Mouse (Mus musculus): ENCODE data around the gene C3ar1. TPM values are rescaled to one million over a fixed set of nuclear protein-coding genes. Genes with fewer than 3 reads are reported as not detected.

The C3ar1 gene
- 0.22 TPM in 1 of 2 replicates, not detected in the other for total RNA-seq (2012; rRNA removed)

DNA sequence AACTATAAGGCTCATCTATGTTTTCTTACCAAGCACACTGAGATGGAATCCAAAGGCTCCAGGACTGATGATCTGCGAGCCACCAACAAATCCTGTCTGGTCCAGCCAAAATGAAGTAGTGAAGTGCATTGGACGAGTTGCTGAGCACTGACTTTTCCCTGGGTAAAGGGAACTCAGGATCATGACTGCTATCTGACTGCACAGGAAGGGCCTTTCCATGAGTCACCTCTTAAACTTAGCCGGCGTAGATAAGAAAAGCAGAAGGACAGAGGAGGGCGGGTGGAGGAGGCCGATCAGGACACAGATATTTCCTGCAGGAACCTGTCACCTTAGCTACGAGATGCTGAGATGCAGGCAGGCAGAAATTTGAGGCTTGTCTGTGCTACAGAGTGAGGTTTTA is at the start of gene C3ar1:
Gene C3ar1, minus strand, starts transcription at position 207 of the 400 bp plus-strand sequence.
- Histone ChIP-seq H3K9me3 (ENCODE audit: control insufficient read depth, insufficient read depth, low read depth, low read length) (no peaks in the 10 kb centered on the region), H3K9ac (ENCODE audit: insufficient read depth, low read depth, low read length, poor library complexity, severe bottlenecking) (no peak within 1 kb of the TSS), H3K36me3 (ENCODE audit: control insufficient read depth, insufficient read depth, low read length, poor library complexity, severe bottlenecking) (no peaks in the 10 kb centered on the region), H3K4me1 (ENCODE audit: control insufficient read depth in 2 of 2, insufficient read depth in 2 of 2, low read length in 2 of 2, poor library complexity in 1 of 2) (no peaks in the 10 kb centered on the region), H3K27ac (ENCODE audit: insufficient read depth, low read depth, low read length, poor library complexity, severe bottlenecking) (no peak within 1 kb of the TSS), H3K4me3 (ENCODE audit: insufficient read depth in 1 of 2, low read depth in 1 of 2, low read length in 2 of 2, poor library complexity in 1 of 2, severe bottlenecking in 1 of 2) (no peak within 1 kb of the TSS)
- no peak for TF ChIP-seq MAFK (IDR thresholded peaks at IDR 0.05; ENCODE audit: insufficient read depth, low read depth, low read length)
- no peak for TF ChIP-seq ZNF384 (IDR thresholded peaks at IDR 0.05; ENCODE audit: low read depth, low read length)
- TF ChIP-seq ZC3H11A (IDR thresholded peaks at IDR 0.05; ENCODE audit: borderline replicate concordance, low read depth, low read length): no peak
- TF ChIP-seq CHD2 (IDR thresholded peaks at IDR 0.05; ENCODE audit: low read depth, low read length): no peak
- TF ChIP-seq HCFC1 (IDR thresholded peaks at IDR 0.05; ENCODE audit: borderline replicate concordance, insufficient read depth, low read length): no peak
- no peak for DNase-seq (ENCODE audit: low read depth, low spot score)
- in situ Hi-C loops (cut with MboI; ENCODE audit: low sequenced_read_pairs in 2 of 2, unreplicated experiment in 2 of 2): no loop called here

DNA sequence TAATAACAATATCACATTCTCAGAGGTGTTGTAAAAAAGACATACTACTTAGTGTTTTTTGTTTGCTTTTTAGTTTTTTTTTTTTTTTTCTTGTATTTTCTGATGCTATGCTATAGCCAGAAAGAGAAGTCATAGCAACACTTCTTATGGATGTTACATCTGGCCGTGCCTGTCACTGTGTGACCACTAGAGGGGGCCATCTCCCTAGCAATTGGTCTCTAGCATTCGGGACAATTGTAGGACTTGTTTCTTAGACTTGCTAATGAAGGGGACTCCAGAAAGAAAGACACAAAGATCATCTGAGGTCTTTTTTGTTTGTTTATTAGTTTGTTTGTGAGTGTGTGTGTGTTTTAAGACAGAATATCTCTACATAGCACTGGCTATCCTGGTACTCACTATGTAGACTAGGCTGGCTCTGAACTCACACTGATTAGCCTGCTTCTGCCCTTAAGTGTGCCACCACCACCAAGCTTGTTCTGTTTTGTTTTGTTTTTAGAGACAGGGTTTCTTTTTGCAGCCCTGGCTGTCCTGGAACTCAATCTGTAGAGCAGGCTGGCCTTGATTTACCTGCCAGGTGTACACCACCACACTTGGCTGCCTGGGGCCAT is 36.6 kb upstream of the C3ar1 start:
- Histone ChIP-seq H3K9ac (ENCODE audit: insufficient read depth, low read depth, low read length, poor library complexity, severe bottlenecking) (no peak overlapping the region), H3K4me1 (ENCODE audit: control insufficient read depth in 2 of 2, insufficient read depth in 2 of 2, low read length in 2 of 2, poor library complexity in 1 of 2) (peaks cover 0 to 2% of the 10 kb centered on the region in 2 experiments; a peak in 1 of 4 replicates), H3K4me3 (ENCODE audit: insufficient read depth in 1 of 2, low read depth in 1 of 2, low read length in 2 of 2, poor library complexity in 1 of 2, severe bottlenecking in 1 of 2) (no peak overlapping the region), H3K9me3 (ENCODE audit: control insufficient read depth, insufficient read depth, low read depth, low read length) (no peaks in the 10 kb centered on the region), H3K36me3 (ENCODE audit: control insufficient read depth, insufficient read depth, low read length, poor library complexity, severe bottlenecking) (peaks cover 8% of the 10 kb centered on the region), H3K27ac (ENCODE audit: insufficient read depth, low read depth, low read length, poor library complexity, severe bottlenecking) (no peak overlapping the region)
- in situ Hi-C loops (cut with MboI; ENCODE audit: low sequenced_read_pairs in 2 of 2, unreplicated experiment in 2 of 2): no loop called here
- TF ChIP-seq HCFC1 (IDR thresholded peaks at IDR 0.05; ENCODE audit: borderline replicate concordance, insufficient read depth, low read length) (no peak), MAFK (IDR thresholded peaks at IDR 0.05; ENCODE audit: insufficient read depth, low read depth, low read length) (no peak), ZNF384 (IDR thresholded peaks at IDR 0.05; ENCODE audit: low read depth, low read length) (no peak), ZC3H11A (IDR thresholded peaks at IDR 0.05; ENCODE audit: borderline replicate concordance, low read depth, low read length) (peak; percentile 96)
- DNase-seq (ENCODE audit: low read depth, low spot score): peak; percentile 82

DNA sequence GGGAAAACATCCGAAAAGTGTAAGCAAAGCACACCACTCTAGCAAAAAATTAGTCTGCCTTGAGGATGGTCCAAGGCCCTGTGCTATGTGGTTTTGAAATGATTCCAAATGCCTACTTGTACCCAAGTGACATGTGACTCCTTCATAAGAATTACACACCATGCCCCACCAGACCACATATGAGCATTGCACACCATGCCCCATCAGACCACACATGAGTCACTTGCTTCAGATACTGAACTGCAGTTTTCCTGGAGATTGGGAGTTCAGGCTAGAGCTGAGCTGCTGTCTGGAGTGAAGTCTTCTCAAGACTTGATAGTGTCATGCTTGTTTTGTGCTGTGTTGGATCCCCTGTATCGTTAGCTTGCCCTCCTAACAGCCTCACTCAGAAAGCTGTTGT is 33.6 kb upstream of the C3ar1 start:
- in situ Hi-C loops (cut with MboI; ENCODE audit: low sequenced_read_pairs in 2 of 2, unreplicated experiment in 2 of 2): no loop called here
- TF ChIP-seq ZC3H11A (IDR thresholded peaks at IDR 0.05; ENCODE audit: borderline replicate concordance, low read depth, low read length) (no peak), CHD2 (IDR thresholded peaks at IDR 0.05; ENCODE audit: low read depth, low read length) (no peak)
- no peak overlapping the region for H3K9ac ChIP-seq (ENCODE audit: insufficient read depth, low read depth, low read length, poor library complexity, severe bottlenecking)
- no peak overlapping the region for H3K4me3 ChIP-seq (ENCODE audit: insufficient read depth in 1 of 2, low read depth in 1 of 2, low read length in 2 of 2, poor library complexity in 1 of 2, severe bottlenecking in 1 of 2)
- no peak overlapping the region for H3K27ac ChIP-seq (ENCODE audit: insufficient read depth, low read depth, low read length, poor library complexity, severe bottlenecking)
- H3K4me1 ChIP-seq (ENCODE audit: control insufficient read depth in 2 of 2, insufficient read depth in 2 of 2, low read length in 2 of 2, poor library complexity in 1 of 2): peaks cover 0 to 2% of the 10 kb centered on the region in 2 experiments; a peak in 1 of 4 replicates
- no peaks in the 10 kb centered on the region for H3K9me3 ChIP-seq (ENCODE audit: control insufficient read depth, insufficient read depth, low read depth, low read length)
- no peak for DNase-seq (ENCODE audit: low read depth, low spot score)
- peaks cover 17% of the 10 kb centered on the region for H3K36me3 ChIP-seq (ENCODE audit: control insufficient read depth, insufficient read depth, low read length, poor library complexity, severe bottlenecking)

DNA sequence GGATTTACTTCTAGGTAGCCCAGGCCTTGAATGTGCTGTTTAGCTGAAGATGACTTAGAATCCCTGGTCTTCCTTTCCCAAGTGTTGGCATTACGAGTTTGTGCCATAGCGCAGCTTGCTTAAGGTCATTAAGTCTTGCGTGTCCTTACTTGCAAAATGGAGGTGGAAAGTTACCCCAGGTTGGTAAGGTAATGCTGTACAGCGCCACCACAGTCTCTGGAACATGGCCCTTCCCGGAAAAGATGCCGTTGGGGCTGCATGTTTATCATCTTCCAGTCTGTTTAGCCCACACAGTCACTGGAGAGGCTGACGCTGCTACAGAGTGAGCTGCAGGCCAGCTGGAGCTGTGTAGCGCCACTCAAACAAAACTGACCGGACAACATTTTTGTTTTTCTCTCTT is 27.6 kb upstream of the C3ar1 start:
- H3K9me3 ChIP-seq (ENCODE audit: control insufficient read depth, insufficient read depth, low read depth, low read length): no peaks in the 10 kb centered on the region
- in situ Hi-C loops (cut with MboI; ENCODE audit: low sequenced_read_pairs in 2 of 2, unreplicated experiment in 2 of 2): no loop called here

More for the DNA sequence above, 27.6 kb upstream of the C3ar1 start:
- H3K36me3 ChIP-seq (ENCODE audit: control insufficient read depth, insufficient read depth, low read length, poor library complexity, severe bottlenecking): peaks cover 54% of the 10 kb centered on the region
- no peak for DNase-seq (ENCODE audit: low read depth, low spot score)
- H3K4me1 ChIP-seq (ENCODE audit: control insufficient read depth in 2 of 2, insufficient read depth in 2 of 2, low read length in 2 of 2, poor library complexity in 1 of 2): peaks cover 0 to 2% of the 10 kb centered on the region in 2 experiments; a peak in 1 of 4 replicates
- no peak overlapping the region for H3K4me3 ChIP-seq (ENCODE audit: insufficient read depth in 1 of 2, low read depth in 1 of 2, low read length in 2 of 2, poor library complexity in 1 of 2, severe bottlenecking in 1 of 2)
- H3K27ac ChIP-seq (ENCODE audit: insufficient read depth, low read depth, low read length, poor library complexity, severe bottlenecking): no peak overlapping the region
- TF ChIP-seq ZNF384 (IDR thresholded peaks at IDR 0.05; ENCODE audit: low read depth, low read length) (no peak), ZC3H11A (IDR thresholded peaks at IDR 0.05; ENCODE audit: borderline replicate concordance, low read depth, low read length) (no peak), MAFK (IDR thresholded peaks at IDR 0.05; ENCODE audit: insufficient read depth, low read depth, low read length) (no peak), HCFC1 (IDR thresholded peaks at IDR 0.05; ENCODE audit: borderline replicate concordance, insufficient read depth, low read length) (no peak), CHD2 (IDR thresholded peaks at IDR 0.05; ENCODE audit: low read depth, low read length) (no peak)
- H3K9ac ChIP-seq (ENCODE audit: insufficient read depth, low read depth, low read length, poor library complexity, severe bottlenecking): no peak overlapping the region
